Mouse (Mus musculus) megakaryocyte, embryonic 14.5 days (primary cell): Measurements from ENCODE around the gene Ranbp1. TPM values are rescaled to one million over a fixed set of nuclear protein-coding genes. Genes with fewer than 3 reads are reported as not detected.
"Not testable (repeated sequence)": the region's sequence is repeated elsewhere in the genome, so short reads cannot be mapped to it uniquely, and the experiment has no call there.

ENCODE experiments used
- H3K27me3 ChIP-seq: replicated peaks from 2 replicates; pipeline ENCODE3; 2012; ENCODE audit warnings: inconsistent platforms
- H3K36me3 ChIP-seq: replicated peaks from 2 replicates; pipeline ENCODE3; 2012; ENCODE audit warnings: low read length, inconsistent platforms, mixed read lengths
- H3K4me1 ChIP-seq: 2 replicates; pipeline ENCODE4 v1.6.1; 2012; ENCODE audit warnings: inconsistent platforms
- H3K4me3 ChIP-seq: replicated peaks from 2 replicates; pipeline ENCODE3; 2012; ENCODE audit warnings: moderate library complexity, mild to moderate bottlenecking, inconsistent platforms
- H3K9me3 ChIP-seq: 2 replicates; pipeline ENCODE4 v1.6.1; 2012; ENCODE audit warnings: inconsistent platforms
- FLI1 ChIP-seq: IDR thresholded peaks from 2 replicates; pipeline ENCODE4 v1.6.1; 2012; ENCODE audit warnings: low read length, inconsistent platforms, mixed read lengths
- GATA1 ChIP-seq: IDR thresholded peaks from 3 replicates; pipeline ENCODE4 v1.6.1; 2012; ENCODE audit warnings: mixed read lengths, low read length, inconsistent platforms, borderline replicate concordance
- polyA plus RNA-seq: library from polyadenylated mRNA; stranded (reverse); fragments of >175 nt; gene quantifications from 2 replicates; pipeline ENCODE4 v1.2.3, GENCODE M21; 2012; ENCODE audit warnings: low replicate concordance; ENCODE audit not compliant: insufficient read depth

The Ranbp1 gene
- polyA plus RNA-seq, result 283 and 648 TPM in 2 replicates

GRCm38 (mm10) chr16:18248433-18249363 is at the start of gene Ranbp1, which contains the start of gene Trmt2a:
Ranbp1 (minus strand) TSS chr16:18248732.
Trmt2a (plus strand) TSS chr16:18248679.
- Histone ChIP-seq H3K36me3 (peaks cover 73% of the 10 kb centered on the region), H3K4me3 (peak within 1 kb of the TSS; percentile 99), H3K9me3 (no peaks in the 10 kb centered on the region), H3K27me3 (no peaks in the 10 kb centered on the region), H3K4me1 (peaks cover 81% of the 10 kb centered on the region)
- TF ChIP-seq GATA1 (no peak), FLI1 (peak; percentile 63; the same call in 1 of the 2 replicates)

GRCm38 (mm10) chr16:18289614-18290013 is 41.1 kb upstream of the Ranbp1 start:
- H3K9me3 ChIP-seq, H3K27me3 ChIP-seq: not testable (repeated sequence)
- Histone ChIP-seq H3K36me3 (peaks cover 22% of the 10 kb centered on the region), H3K4me3 (peak overlapping the region; percentile 86), H3K4me1 (peaks cover 38% of the 10 kb centered on the region)

GRCm38 (mm10) chr16:18289067-18289588 is 40.6 kb upstream of the Ranbp1 start, which contains the start of gene Dgcr8:
Dgcr8 (minus strand) TSS chr16:18289246.
- Histone ChIP-seq H3K4me1 (peaks cover 38% of the 10 kb centered on the region), H3K4me3 (peak within 1 kb of the TSS; percentile 95), H3K36me3 (peaks cover 26% of the 10 kb centered on the region), H3K27me3 (no peaks in the 10 kb centered on the region), H3K9me3 (no peaks in the 10 kb centered on the region)
- TF ChIP-seq FLI1, result no peak
- TF ChIP-seq GATA1, result no peak

- Histone ChIP-seq H3K36me3 (peaks cover 31% of the 10 kb centered on the region), H3K4me1 (peaks cover 43% of the 10 kb centered on the region), H3K27me3 (no peaks in the 10 kb centered on the region), H3K9me3 (no peaks in the 10 kb centered on the region), H3K4me3 (peak overlapping the region; percentile 95)
- TF ChIP-seq FLI1 (no peak), GATA1 (no peak)
Observed at GRCm38 (mm10) chr16:18288581-18289061, 40.1 kb upstream of the Ranbp1 start.

- TF ChIP-seq GATA1 (no peak), FLI1 (no peak)
- H3K4me1 ChIP-seq, result peaks cover 43% of the 10 kb centered on the region
- H3K9me3 ChIP-seq, result no peaks in the 10 kb centered on the region
- H3K27me3 ChIP-seq, result no peaks in the 10 kb centered on the region
- H3K4me3 ChIP-seq, result peak overlapping the region; percentile 95
- H3K36me3 ChIP-seq, result peaks cover 36% of the 10 kb centered on the region
Observed at GRCm38 (mm10) chr16:18288166-18288565, 39.6 kb upstream of the Ranbp1 start.

- H3K9me3 ChIP-seq, result no peaks in the 10 kb centered on the region
- H3K4me3 ChIP-seq, result no peak overlapping the region
- H3K36me3 ChIP-seq, result peaks cover 91% of the 10 kb centered on the region
- no peaks in the 10 kb centered on the region for H3K27me3 ChIP-seq
- peaks cover 3% of the 10 kb centered on the region; the same call in 1 of the 2 replicates for H3K4me1 ChIP-seq
- TF ChIP-seq GATA1 (no peak), FLI1 (no peak)
Observed at GRCm38 (mm10) chr16:18275166-18275565, 26.6 kb upstream of the Ranbp1 start.

- Histone ChIP-seq H3K4me1 (no peaks in the 10 kb centered on the region; the same call in 1 of the 2 replicates), H3K27me3 (no peaks in the 10 kb centered on the region), H3K36me3 (peaks cover 89% of the 10 kb centered on the region), H3K4me3 (no peak overlapping the region), H3K9me3 (no peaks in the 10 kb centered on the region)
- no peak for TF ChIP-seq FLI1
- TF ChIP-seq GATA1, result no peak
Observed at GRCm38 (mm10) chr16:18268182-18268581, 19.6 kb upstream of the Ranbp1 start.

- no peaks in the 10 kb centered on the region for H3K27me3 ChIP-seq
- no peaks in the 10 kb centered on the region; the same call in 1 of the 2 replicates for H3K4me1 ChIP-seq
- peaks cover 87% of the 10 kb centered on the region for H3K36me3 ChIP-seq
- no peak overlapping the region for H3K4me3 ChIP-seq
- H3K9me3 ChIP-seq, result no peaks in the 10 kb centered on the region
- TF ChIP-seq GATA1 (no peak), FLI1 (no peak)
Observed at GRCm38 (mm10) chr16:18265024-18265423, 16.5 kb upstream of the Ranbp1 start.

GRCm38 (mm10) chr16:18258221-18258620 is 9.7 kb upstream of the Ranbp1 start, which contains the start of gene Gm49776:
Gm49776 (minus strand) TSS chr16:18258321.
- no peaks in the 10 kb centered on the region for H3K27me3 ChIP-seq
- TF ChIP-seq FLI1 (no peak), GATA1 (no peak)
- H3K4me1 ChIP-seq, result peaks cover 1% of the 10 kb centered on the region; the same call in 1 of the 2 replicates
- H3K4me3 ChIP-seq, result no peak within 1 kb of the TSS
- H3K9me3 ChIP-seq, result no peaks in the 10 kb centered on the region
- H3K36me3 ChIP-seq, result peaks cover 92% of the 10 kb centered on the region
